7 mouse cellular contexts compared by ENCODE assay signal in genomic region chrX:53270063-53270432, GRCm38 (mm10). TPM values are rescaled to one million over a fixed set of nuclear protein-coding genes. Genes with fewer than 3 reads are reported as not detected.
DNase-seq lines count a peak whose midpoint lies in the region; ATAC-seq and TF ChIP-seq lines count a peak whose summit lies in the region.

No protein-coding gene starts in this region.

- H3K9me3 ChIP-seq in lung, postnatal 0 days (ENCODE audit: low read length): no peaks in the 10 kb centered on the region
- no peaks in the 10 kb centered on the region for H3K9me3 ChIP-seq in forebrain, embryonic 13.5 days (replicated peaks)
- H3K9me3 ChIP-seq in limb, embryonic 14.5 days (ENCODE audit: control insufficient read depth, low read length): no peaks in the 10 kb centered on the region
- no peaks in the 10 kb centered on the region for H3K9me3 ChIP-seq in stomach, embryonic 14.5 days (ENCODE audit: control insufficient read depth, low read depth, low read length)

- H3K36me3 ChIP-seq in lung, postnatal 0 days (ENCODE audit: insufficient read depth, low read length): no peaks in the 10 kb centered on the region
- H3K36me3 ChIP-seq in forebrain, embryonic 13.5 days (ENCODE audit: poor library complexity, severe bottlenecking): no peaks in the 10 kb centered on the region
- no peaks in the 10 kb centered on the region for H3K36me3 ChIP-seq in limb, embryonic 14.5 days (ENCODE audit: control insufficient read depth, insufficient read depth, low read length)
- H3K36me3 ChIP-seq in stomach, embryonic 14.5 days (ENCODE audit: control insufficient read depth, insufficient read depth, low read length): no peaks in the 10 kb centered on the region

- no peak for ATAC-seq in lung, postnatal 0 days
- peak; percentile 55 for ATAC-seq in forebrain, embryonic 13.5 days
- 0 out of 2 replicates have a peak, but pooled peaks have one; percentile 17 for ATAC-seq in limb, embryonic 14.5 days (ENCODE audit: low FRiP score, low read depth)
- no peak for ATAC-seq in stomach, embryonic 14.5 days (ENCODE audit: insufficient number of reproducible peaks, insufficient read depth, low FRiP score, low read depth)

- TF ChIP-seq POLR2A in limb, embryonic 14.5 days (IDR thresholded peaks at IDR 0.05; ENCODE audit: borderline replicate concordance, extremely low read depth, insufficient read depth, insufficient read length): no peak

- no peak overlapping the region for H3K27ac ChIP-seq in lung, postnatal 0 days (ENCODE audit: low read length)
- no peak overlapping the region for H3K27ac ChIP-seq in forebrain, embryonic 13.5 days
- no peak overlapping the region for H3K27ac ChIP-seq in limb, embryonic 14.5 days (replicated peaks; ENCODE audit: low read depth, low read length)
- peak overlapping the region; percentile 33; the same call in 1 of the 2 replicates for H3K27ac ChIP-seq in stomach, embryonic 14.5 days (ENCODE audit: low read length)

- WGBS in lung, postnatal 0 days: 16% methylated on average over 10 of the region's 10 CpGs
- WGBS in forebrain, embryonic 13.5 days: 25% methylated on average over 10 of the region's 10 CpGs
- 20% methylated on average over 10 of the region's 10 CpGs for WGBS in limb, embryonic 14.5 days
- 17% methylated on average over 10 of the region's 10 CpGs for WGBS in stomach, embryonic 14.5 days

- no peak for TF ChIP-seq EP300 in lung, postnatal 0 days (IDR thresholded peaks at IDR 0.05)

- H3K4me3 ChIP-seq in lung, postnatal 0 days (ENCODE audit: low read depth, low read length): peak overlapping the region; percentile 56
- H3K4me3 ChIP-seq in forebrain, embryonic 13.5 days: peak overlapping the region; percentile 57
- peak overlapping the region; percentile 55 for H3K4me3 ChIP-seq in limb, embryonic 14.5 days (replicated peaks; ENCODE audit: low read length)
- H3K4me3 ChIP-seq in stomach, embryonic 14.5 days (ENCODE audit: low read depth, low read length): peak overlapping the region; percentile 50

- peak overlapping the region; percentile 69 for H3K4me2 ChIP-seq in lung, postnatal 0 days (replicated peaks; ENCODE audit: low read depth, low read length)
- peak overlapping the region; percentile 53 for H3K4me2 ChIP-seq in forebrain, embryonic 13.5 days
- peak overlapping the region; percentile 39; the same call in 1 of the 2 replicates for H3K4me2 ChIP-seq in limb, embryonic 14.5 days (replicated peaks; ENCODE audit: low read depth, low read length, severe bottlenecking)
- H3K4me2 ChIP-seq in stomach, embryonic 14.5 days (replicated peaks; ENCODE audit: low read depth, low read length): peak overlapping the region; percentile 30

- no peaks in the 10 kb centered on the region for H3K4me1 ChIP-seq in lung, postnatal 0 days (ENCODE audit: insufficient read depth, low read depth, low read length)
- H3K4me1 ChIP-seq in forebrain, embryonic 13.5 days: peaks cover 10% of the 10 kb centered on the region; the same call in 1 of the 2 replicates
- H3K4me1 ChIP-seq in limb, embryonic 14.5 days (ENCODE audit: control insufficient read depth, insufficient read depth, low read length): no peaks in the 10 kb centered on the region
- no peaks in the 10 kb centered on the region for H3K4me1 ChIP-seq in stomach, embryonic 14.5 days (ENCODE audit: control insufficient read depth, insufficient read depth, low read length)

- H3K27me3 ChIP-seq in lung, postnatal 0 days (replicated peaks; ENCODE audit: insufficient read depth, low read length): no peaks in the 10 kb centered on the region
- H3K27me3 ChIP-seq in forebrain, embryonic 13.5 days: no peaks in the 10 kb centered on the region
- H3K27me3 ChIP-seq in limb, embryonic 14.5 days (ENCODE audit: control insufficient read depth, insufficient read depth, low read length): no peaks in the 10 kb centered on the region
- no peaks in the 10 kb centered on the region for H3K27me3 ChIP-seq in stomach, embryonic 14.5 days (ENCODE audit: control insufficient read depth, insufficient read depth, low read length)

- no peak overlapping the region for H3K9ac ChIP-seq in lung, postnatal 0 days (replicated peaks; ENCODE audit: low read depth)
- no peak overlapping the region for H3K9ac ChIP-seq in forebrain, embryonic 13.5 days
- H3K9ac ChIP-seq in limb, embryonic 14.5 days (ENCODE audit: low read depth, low read length, severe bottlenecking): no peak overlapping the region
- H3K9ac ChIP-seq in stomach, embryonic 14.5 days (replicated peaks; ENCODE audit: low read depth, low read length): no peak overlapping the region

- TF ChIP-seq CTCF in lung, postnatal 0 days (IDR thresholded peaks at IDR 0.05): no peak

- DNase-seq in lung, postnatal 0 days (ENCODE audit: low spot score): peak; percentile 6
- DNase-seq in lung, postnatal 14 days: no peak
- DNase-seq in limb, embryonic 14.5 days (ENCODE audit: low spot score): no peak
- DNase-seq in natural killer cell, adult 2 months (ENCODE audit: low spot score in 2 of 2): no peak
- DNase-seq in adrenal gland, postnatal 10 days: no peak

RNA-seq across cellular contexts. Expression of gene Fam122b, which starts 0.4 kb away (rescaled TPM):
- 4.9 and 5.3 TPM in 2 replicates for polyA plus RNA-seq in lung, postnatal 0 days (2015; fragmentation: Nextera tagmentation; extraction: Ambion mirVana)
- polyA plus RNA-seq in forebrain, embryonic 13.5 days (2015; fragmentation: Nextera tagmentation; extraction: Ambion mirVana): 5.0 and 5.1 TPM in 2 replicates
- 19.3 and 19.9 TPM in 2 replicates for polyA plus RNA-seq in limb, embryonic 14.5 days (2012; rRNA removed)
- 15.3 and 15.9 TPM in 2 replicates for polyA plus RNA-seq in limb, embryonic 14.5 days (2014; fragmentation: Nextera tagmentation; extraction: Ambion mirVana)
- 12.4 TPM in 2 replicates for polyA plus RNA-seq in stomach, embryonic 14.5 days (2014; fragmentation: Nextera tagmentation; extraction: Ambion mirVana)
- 10 to 100 TPM in 1 of 2 experiments, 1 to 10 TPM in 1; 8.2 to 15.1 TPM for total RNA-seq in adrenal gland, postnatal 10 days (2021)

RNA-seq across cellular contexts. Expression of gene Fam122c, which starts 3.2 kb away (rescaled TPM):
- polyA plus RNA-seq in lung, postnatal 0 days (2015; fragmentation: Nextera tagmentation; extraction: Ambion mirVana): not detected in 2 replicates
- polyA plus RNA-seq in forebrain, embryonic 13.5 days (2015; fragmentation: Nextera tagmentation; extraction: Ambion mirVana): not detected in 2 replicates
- polyA plus RNA-seq in limb, embryonic 14.5 days (2012; rRNA removed): not detected in 2 replicates
- not detected in 2 replicates for polyA plus RNA-seq in limb, embryonic 14.5 days (2014; fragmentation: Nextera tagmentation; extraction: Ambion mirVana)
- polyA plus RNA-seq in stomach, embryonic 14.5 days (2014; fragmentation: Nextera tagmentation; extraction: Ambion mirVana): not detected in 2 replicates
- not detected for total RNA-seq in adrenal gland, postnatal 10 days (2021)

RNA-seq across cellular contexts. Expression of gene Plac1, which starts 30.1 kb away (rescaled TPM):
- 2.5 and 3.9 TPM in 2 replicates for polyA plus RNA-seq in lung, postnatal 0 days (2015; fragmentation: Nextera tagmentation; extraction: Ambion mirVana)
- 0.79 and 1.0 TPM in 2 replicates for polyA plus RNA-seq in forebrain, embryonic 13.5 days (2015; fragmentation: Nextera tagmentation; extraction: Ambion mirVana)
- 12.6 and 18.4 TPM in 2 replicates for polyA plus RNA-seq in limb, embryonic 14.5 days (2012; rRNA removed)
- polyA plus RNA-seq in limb, embryonic 14.5 days (2014; fragmentation: Nextera tagmentation; extraction: Ambion mirVana): 12.5 and 14.0 TPM in 2 replicates
- polyA plus RNA-seq in stomach, embryonic 14.5 days (2014; fragmentation: Nextera tagmentation; extraction: Ambion mirVana): 13.7 and 15.3 TPM in 2 replicates
- not detected for total RNA-seq in adrenal gland, postnatal 10 days (2021)

Comparison
In these comparisons a context has a peak if more than half of its experiments do, and no peak if none do; other contexts are left out.
1. ATAC-seq: peak in forebrain, embryonic 13.5 days (single experiment) and limb, embryonic 14.5 days (single experiment); none in lung, postnatal 0 days (single experiment) and stomach, embryonic 14.5 days (single experiment).
2. Peak in every context shown above with its lines, with median percentiles within 50 percentile points of each other: H3K4me2 ChIP-seq and H3K4me3 ChIP-seq.